Mouse (Mus musculus): ENCODE measurements at regions not wholly inside any gene's neighbourhood (a gene's known extent, or its start where the extent isn't known, plus 50 kb on each side); places are given as distances from the start of the nearest gene placed in this dataset.
A peak's percentile ranks its signal among the peaks of the same experiment; 100 is the strongest.
"Not testable (repeated sequence)": the region's sequence is repeated elsewhere in the genome, so short reads cannot be mapped to it uniquely, and the experiment has no call there.

DNA sequence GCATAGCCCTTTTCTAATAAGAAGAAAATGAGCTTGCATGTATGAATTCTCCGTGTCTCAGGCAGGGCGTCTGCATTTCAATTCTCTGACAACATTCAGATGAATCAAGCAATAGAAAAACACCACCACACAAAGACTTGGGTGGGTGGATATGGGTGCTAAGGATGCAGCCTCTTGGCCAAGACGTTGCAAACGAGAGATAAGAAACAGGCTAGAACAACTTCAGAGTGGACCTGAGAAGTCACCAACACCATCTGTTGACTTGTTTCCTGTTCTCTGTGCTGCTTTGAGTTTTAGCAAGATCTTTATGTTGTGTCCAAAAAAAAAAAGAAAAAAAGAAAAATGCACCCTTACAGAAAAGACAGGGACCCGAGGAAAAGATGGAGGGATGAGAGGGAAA lies 277.0 kb downstream of the Gxylt1 start:
- DNase-seq (ENCODE audit: low read depth, low spot score): no peak

- DNase-seq (ENCODE audit: low read depth, low spot score): no peak
Observed at GRCm38 (mm10) chr15:92994191-92994671, 280.7 kb downstream of the Gxylt1 start.

- DNase-seq (ENCODE audit: low read depth, low spot score): no peak
Observed at GRCm38 (mm10) chr15:92993538-92994190, 281.3 kb downstream of the Gxylt1 start.

DNA sequence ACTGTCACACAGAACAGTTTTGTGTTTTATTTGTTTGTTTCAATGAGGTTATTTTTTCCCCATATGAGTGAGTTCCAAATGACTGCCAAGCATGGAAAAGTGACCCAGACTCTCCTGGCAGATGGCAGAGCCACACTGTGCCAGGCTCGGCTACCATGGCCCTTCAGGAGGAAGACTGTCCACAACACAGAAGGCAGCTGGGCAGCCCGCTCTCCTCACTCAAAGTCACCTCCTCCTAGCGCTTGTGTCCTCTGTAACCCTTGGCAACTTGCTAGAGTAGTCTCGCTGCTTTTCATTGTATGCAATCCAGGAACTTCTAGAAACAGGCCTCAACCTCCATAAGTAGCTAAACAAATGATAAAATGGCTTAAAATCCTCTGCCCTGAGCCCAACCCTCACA lies 299.2 kb downstream of the Gxylt1 start:
- DNase-seq (ENCODE audit: low read depth, low spot score): no peak

DNA sequence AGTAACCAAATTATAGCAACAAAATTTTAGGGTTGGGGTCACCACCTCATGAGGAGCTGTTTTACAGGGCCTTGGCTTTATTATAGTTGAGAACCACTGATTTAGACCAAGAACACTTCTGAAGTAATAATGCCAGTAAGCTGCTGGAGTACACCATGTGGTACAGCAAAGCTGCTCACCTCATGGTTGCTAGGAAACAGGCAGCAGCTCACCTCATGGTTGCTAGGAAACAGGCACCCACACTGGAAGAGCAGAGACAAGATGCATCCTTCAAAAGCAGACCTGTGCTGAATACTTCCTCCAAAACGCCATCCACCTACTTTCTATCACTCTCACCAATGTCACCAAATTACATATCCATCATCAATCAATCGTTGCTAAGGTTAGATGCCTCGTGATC lies 300.0 kb downstream of the Gxylt1 start:
- DNase-seq (ENCODE audit: low read depth, low spot score): no peak

GRCm38 (mm10) chr15:92973651-92974229 lies 301.2 kb downstream of the Gxylt1 start:
- DNase-seq (ENCODE audit: low read depth, low spot score): no peak

GRCm38 (mm10) chr15:92965556-92965955 lies 309.4 kb downstream of the Gxylt1 start:
- DNase-seq (ENCODE audit: low read depth, low spot score): no peak

DNA sequence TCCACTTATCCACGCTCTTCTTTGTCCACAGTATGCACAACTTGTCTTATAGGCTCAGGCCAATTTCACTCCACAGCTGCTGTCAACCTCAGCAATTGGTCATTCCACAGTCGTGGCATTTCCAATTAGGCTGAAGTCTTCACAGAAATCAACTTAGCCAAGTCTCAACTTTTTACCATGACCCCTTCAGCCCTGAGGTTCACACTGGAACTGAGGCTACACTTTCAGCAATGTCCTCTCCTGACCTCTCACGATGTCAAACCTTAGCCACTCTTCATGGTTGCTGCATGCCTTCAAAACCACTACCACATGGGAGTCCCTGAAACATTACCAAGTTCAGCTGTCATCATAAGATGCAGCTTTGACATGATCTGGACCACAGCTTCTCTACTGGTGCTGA lies 310.1 kb downstream of the Gxylt1 start:
- DNase-seq (ENCODE audit: low read depth, low spot score): no peak

- DNase-seq (ENCODE audit: low read depth, low spot score): peak; percentile 8
Observed at GRCm38 (mm10) chr15:92964131-92964530, 310.8 kb downstream of the Gxylt1 start.

DNA sequence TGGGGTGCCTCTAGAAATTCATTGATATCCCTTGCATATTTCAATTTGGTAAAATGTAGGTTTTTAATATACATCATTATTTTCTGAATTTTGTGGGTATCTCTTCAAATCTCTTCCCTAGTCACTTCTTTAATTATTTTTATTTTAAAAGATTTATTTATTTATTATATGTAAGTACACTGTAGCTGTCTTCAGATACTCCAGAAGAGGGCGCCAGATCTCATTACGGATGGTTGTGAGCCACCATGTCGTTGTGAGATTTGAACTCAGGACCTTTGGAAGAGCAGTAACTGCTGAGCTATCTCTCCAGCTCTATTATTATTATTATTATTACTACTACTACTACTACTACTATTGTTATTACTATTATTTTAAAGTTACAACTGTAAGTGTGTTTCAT lies 324.1 kb downstream of the Gxylt1 start:
- DNase-seq (ENCODE audit: low read depth, low spot score): not testable (repeated sequence)

- peak; percentile 59 for DNase-seq (ENCODE audit: low read depth, low spot score)
Observed at GRCm38 (mm10) chr15:92946216-92946615, 328.8 kb downstream of the Gxylt1 start.

GRCm38 (mm10) chr15:92903821-92904220 lies 371.2 kb downstream of the Gxylt1 start:
- DNase-seq (ENCODE audit: low read depth, low spot score): no peak

DNA sequence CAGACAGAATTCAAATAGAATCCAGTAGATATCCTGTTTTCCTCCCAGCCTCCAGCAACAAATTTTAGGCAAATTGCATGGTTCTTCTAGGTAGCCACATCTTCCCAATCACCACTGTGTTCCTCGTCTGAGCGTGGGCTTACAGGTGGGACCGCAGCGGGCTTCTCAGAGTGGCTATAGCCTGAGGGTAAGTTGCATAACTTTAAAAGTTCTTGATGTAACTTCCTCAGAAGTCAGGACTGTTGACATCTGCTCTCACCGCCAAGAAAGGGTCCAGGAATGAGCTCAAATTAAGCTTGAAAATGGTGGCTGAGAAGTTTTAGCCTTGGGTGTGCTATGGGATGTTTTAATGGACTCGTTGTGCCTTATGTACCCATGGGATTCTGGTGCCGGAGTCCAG lies 377.7 kb downstream of the Gxylt1 start:
- DNase-seq (ENCODE audit: low read depth, low spot score): no peak

DNA sequence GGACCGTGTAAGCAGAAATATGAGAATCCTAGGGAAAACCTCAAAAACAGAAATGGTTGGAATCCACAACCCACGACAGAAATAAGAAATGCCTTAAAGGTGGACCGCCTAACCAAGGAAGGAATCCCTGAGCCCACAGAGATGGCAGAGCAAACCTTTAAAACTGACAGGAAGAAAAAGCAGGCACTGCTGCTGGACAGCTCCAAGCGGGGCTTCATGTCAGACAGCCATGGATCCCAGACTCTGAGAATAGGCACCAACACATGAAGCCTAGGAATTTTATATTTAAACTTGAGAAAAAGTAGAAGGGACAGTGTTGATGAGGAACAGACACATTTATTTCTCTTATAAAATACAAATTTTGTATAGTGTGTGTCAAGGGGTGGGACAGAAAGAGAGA lies 379.1 kb downstream of the Gxylt1 start:
- no peak for DNase-seq (ENCODE audit: low read depth, low spot score)

GRCm38 (mm10) chr15:92876438-92876837 lies 398.5 kb downstream of the Gxylt1 start:
- no peak for DNase-seq (ENCODE audit: low read depth, low spot score)

DNA sequence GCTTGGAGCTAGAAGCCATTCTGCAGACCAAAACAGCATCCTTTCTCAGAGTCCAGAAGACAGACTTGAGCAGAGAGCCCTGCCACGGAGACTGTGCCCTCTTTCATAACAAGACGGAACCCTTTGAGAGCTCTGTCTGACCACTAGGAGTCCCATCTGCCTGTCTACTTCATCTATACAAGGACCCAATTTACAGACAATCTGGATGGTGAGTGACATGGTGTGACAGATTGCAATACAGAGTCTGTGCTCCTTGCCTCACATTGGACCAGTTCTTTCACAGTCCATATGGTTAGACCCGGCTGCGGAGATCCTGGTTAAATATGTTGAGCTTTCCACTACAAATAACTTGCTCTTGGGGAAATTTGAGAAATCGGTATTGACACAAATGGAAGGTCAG lies 410.9 kb downstream of the Gxylt1 start:
- DNase-seq (ENCODE audit: low read depth, low spot score): no peak

DNA sequence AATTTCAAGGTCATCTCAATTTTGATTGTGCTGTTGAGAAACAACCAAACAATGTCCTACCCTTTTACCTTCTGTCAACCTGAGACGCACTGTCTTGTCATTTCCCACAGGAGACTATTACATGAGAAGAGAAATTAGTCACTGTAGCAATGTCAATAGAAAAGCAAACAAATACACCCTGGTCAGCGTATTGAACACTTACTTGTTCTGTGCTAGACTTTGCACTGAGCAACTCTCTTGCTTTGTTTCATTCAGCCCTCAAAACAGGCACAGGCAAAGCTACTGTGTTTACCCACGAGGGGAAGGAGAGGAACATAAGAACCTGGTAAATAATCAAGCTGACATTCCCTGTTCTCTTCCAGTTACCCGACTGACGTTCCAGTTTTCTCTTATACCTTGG lies 424.1 kb downstream of the Gxylt1 start:
- DNase-seq (ENCODE audit: low read depth, low spot score): no peak

GRCm38 (mm10) chr15:92840035-92840434 lies 434.9 kb downstream of the Gxylt1 start:
- DNase-seq (ENCODE audit: low read depth, low spot score): no peak

GRCm38 (mm10) chr15:92839611-92840010 lies 435.4 kb downstream of the Gxylt1 start:
- no peak for DNase-seq (ENCODE audit: low read depth, low spot score)

GRCm38 (mm10) chr15:92826136-92826535 lies 429.5 kb downstream of the Pdzrn4 start:
- DNase-seq (ENCODE audit: low read depth, low spot score): no peak
